Mouse (Mus musculus): Measurements from ENCODE around the gene Olfr53. TPM values are rescaled to one million over a fixed set of nuclear protein-coding genes. Genes with fewer than 3 reads are reported as not detected.

Olfr53 gene
- polyA plus RNA-seq (2014; fragmentation: Illumina TruSeq; extraction: RNeasy Lipid Tissue Mini Kit (QIAGEN cat#74804); ENCODE audit: low read depth, low replicate concordance), result not detected

DNA sequence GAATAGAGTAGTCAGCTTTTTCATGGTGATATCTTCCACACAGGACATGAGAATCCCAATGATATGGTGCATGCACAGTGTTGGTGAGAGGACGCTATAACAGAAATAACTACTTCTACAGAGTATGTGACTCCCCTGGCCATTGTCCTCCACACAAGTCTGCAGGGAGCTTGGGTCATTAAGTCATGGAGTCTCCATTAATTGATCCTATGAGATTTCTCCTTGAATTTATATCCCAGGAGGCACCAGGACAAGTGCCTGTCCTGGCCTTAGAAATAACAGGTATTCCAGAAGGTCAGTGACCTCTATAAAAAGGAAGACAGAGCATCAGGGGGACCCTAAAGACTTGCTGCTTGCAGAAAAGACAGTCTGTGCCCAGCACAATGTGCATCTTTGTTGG is at the start of gene Olfr53:
Gene Olfr53, plus strand, starts transcription at position 301 of the 400 bp plus-strand sequence.

DNA sequence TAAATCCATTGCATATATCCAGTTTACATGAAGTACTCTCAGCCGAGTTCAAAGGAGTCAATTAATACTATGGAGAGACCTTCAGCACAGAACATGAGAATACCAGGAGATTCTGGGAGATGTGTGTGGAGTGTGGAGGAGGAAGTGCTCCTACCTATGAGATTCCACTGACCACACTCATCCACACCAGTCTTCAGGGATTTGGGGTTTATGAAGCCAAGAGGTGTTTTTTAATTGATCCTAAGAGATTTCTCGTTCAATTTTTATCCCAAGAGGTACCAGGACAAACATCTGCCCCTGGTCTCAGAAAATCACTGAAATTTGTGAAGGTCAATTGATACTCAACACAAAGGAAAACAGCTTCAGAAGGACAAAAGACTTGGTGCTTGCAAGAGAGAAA is 45.3 kb upstream of the Olfr53 start, which contains the start of gene Olfr46:
Gene Olfr46, plus strand, starts transcription at position 301 of the 400 bp plus-strand sequence.

DNA sequence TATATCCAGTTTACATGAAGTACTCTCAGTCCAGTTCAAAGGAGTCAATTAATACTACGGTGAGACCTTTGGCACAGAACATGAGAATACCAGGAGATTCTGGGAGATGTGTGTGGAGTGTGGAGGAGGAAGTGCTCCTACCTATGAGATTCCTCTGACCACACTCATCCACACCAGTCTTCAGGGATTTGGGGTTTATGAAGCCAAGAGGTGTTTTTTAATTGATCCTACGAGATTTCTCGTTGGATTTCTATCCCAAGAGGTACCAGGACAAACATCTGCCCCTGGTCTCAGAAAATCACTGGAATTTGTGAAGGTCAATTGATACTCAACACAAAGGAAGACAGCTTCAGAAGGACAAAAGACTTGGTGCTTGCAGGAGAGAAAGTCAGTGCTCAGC is 17.6 kb upstream of the Olfr53 start, which contains the start of gene Olfr61:
Gene Olfr61, plus strand, starts transcription at position 301 of the 400 bp plus-strand sequence.

DNA sequence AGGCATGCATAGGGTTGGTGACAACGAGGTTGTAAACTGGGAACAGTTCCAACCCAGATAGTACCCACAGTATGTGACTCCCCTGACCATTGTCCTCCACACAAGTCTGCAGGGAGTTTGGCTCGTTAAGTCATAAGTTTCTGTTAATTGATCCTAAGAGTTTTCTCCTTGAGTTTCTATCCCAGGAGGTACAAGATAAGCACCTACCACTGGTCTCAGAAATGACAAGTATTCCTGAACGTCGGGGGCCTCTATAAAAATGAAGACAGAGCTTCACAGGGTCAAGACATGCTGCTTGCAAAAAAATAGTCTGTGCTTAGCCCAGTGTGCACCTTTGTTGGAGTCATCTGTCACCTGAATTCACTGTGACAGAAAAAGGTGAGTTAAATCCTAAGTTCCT is 13.4 kb downstream of the Olfr53 start, which contains the start of gene Olfr539:
Gene Olfr539, plus strand, starts transcription at position 301 of the 400 bp plus-strand sequence.

GRCm38 (mm10) chr7:140681651-140682050 is 35.4 kb downstream of the Olfr53 start, which contains the start of gene Olfr45:
Gene Olfr45, plus strand, starts transcription at chr7:140681951.

DNA sequence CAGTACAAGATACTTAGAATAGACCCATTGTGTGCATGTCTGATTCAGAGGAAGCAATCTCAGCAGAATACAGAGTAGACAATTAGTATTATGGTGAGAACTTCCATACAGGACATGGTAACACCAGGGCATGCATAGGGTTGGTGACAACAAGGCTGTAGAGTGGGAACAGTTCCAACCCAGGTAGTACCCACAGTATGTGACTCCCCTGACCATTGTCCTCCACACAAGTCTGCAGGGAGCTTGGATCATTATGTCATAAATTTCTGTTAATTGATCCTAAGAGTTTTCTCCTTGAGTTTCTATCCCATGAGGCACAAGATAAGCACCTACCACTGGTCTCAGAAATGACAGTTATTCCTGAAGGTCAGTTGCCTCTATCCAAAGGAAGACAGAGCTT is 50.7 kb downstream of the Olfr53 start, which contains the start of gene Olfr541:
Gene Olfr541, plus strand, starts transcription at position 301 of the 400 bp plus-strand sequence.

Other genes starting within 250 kb of the Olfr53 start
- not detected for gene Olfr531, start 243.5 kb upstream of the Olfr53 start, polyA plus RNA-seq (2014; fragmentation: Illumina TruSeq; extraction: RNeasy Lipid Tissue Mini Kit (QIAGEN cat#74804); ENCODE audit: low read depth, low replicate concordance)
- gene Olfr532, start 224.8 kb upstream of the Olfr53 start, polyA plus RNA-seq (2014; fragmentation: Illumina TruSeq; extraction: RNeasy Lipid Tissue Mini Kit (QIAGEN cat#74804); ENCODE audit: low read depth, low replicate concordance), result not detected
- gene Olfr533, start 183.1 kb upstream of the Olfr53 start, polyA plus RNA-seq (2014; fragmentation: Illumina TruSeq; extraction: RNeasy Lipid Tissue Mini Kit (QIAGEN cat#74804); ENCODE audit: low read depth, low replicate concordance), result not detected
- gene Olfr535, start 162.2 kb upstream of the Olfr53 start, polyA plus RNA-seq (2014; fragmentation: Illumina TruSeq; extraction: RNeasy Lipid Tissue Mini Kit (QIAGEN cat#74804); ENCODE audit: low read depth, low replicate concordance), result not detected
- not detected for gene Olfr536, start 139.1 kb upstream of the Olfr53 start, polyA plus RNA-seq (2014; fragmentation: Illumina TruSeq; extraction: RNeasy Lipid Tissue Mini Kit (QIAGEN cat#74804); ENCODE audit: low read depth, low replicate concordance)
- not detected for gene Olfr538, start 78.6 kb upstream of the Olfr53 start, polyA plus RNA-seq (2014; fragmentation: Illumina TruSeq; extraction: RNeasy Lipid Tissue Mini Kit (QIAGEN cat#74804); ENCODE audit: low read depth, low replicate concordance)
- not detected for gene Olfr46, start 45.2 kb upstream of the Olfr53 start, polyA plus RNA-seq (2014; fragmentation: Illumina TruSeq; extraction: RNeasy Lipid Tissue Mini Kit (QIAGEN cat#74804); ENCODE audit: low read depth, low replicate concordance)
- gene Olfr61, start 17.5 kb upstream of the Olfr53 start, polyA plus RNA-seq (2014; fragmentation: Illumina TruSeq; extraction: RNeasy Lipid Tissue Mini Kit (QIAGEN cat#74804); ENCODE audit: low read depth, low replicate concordance), result not detected
- gene Olfr539, start 13.5 kb downstream of the Olfr53 start, polyA plus RNA-seq (2014; fragmentation: Illumina TruSeq; extraction: RNeasy Lipid Tissue Mini Kit (QIAGEN cat#74804); ENCODE audit: low read depth, low replicate concordance), result not detected
- gene Olfr45, start 35.5 kb downstream of the Olfr53 start, polyA plus RNA-seq (2014; fragmentation: Illumina TruSeq; extraction: RNeasy Lipid Tissue Mini Kit (QIAGEN cat#74804); ENCODE audit: low read depth, low replicate concordance), result not detected
- gene Olfr541, start 50.8 kb downstream of the Olfr53 start, polyA plus RNA-seq (2014; fragmentation: Illumina TruSeq; extraction: RNeasy Lipid Tissue Mini Kit (QIAGEN cat#74804); ENCODE audit: low read depth, low replicate concordance), result not detected
- gene Cyp2e1, start 117.3 kb downstream of the Olfr53 start, polyA plus RNA-seq (2014; fragmentation: Illumina TruSeq; extraction: RNeasy Lipid Tissue Mini Kit (QIAGEN cat#74804); ENCODE audit: low read depth, low replicate concordance), result 9,740 TPM
- gene Syce1, start 141.4 kb downstream of the Olfr53 start, polyA plus RNA-seq (2014; fragmentation: Illumina TruSeq; extraction: RNeasy Lipid Tissue Mini Kit (QIAGEN cat#74804); ENCODE audit: low read depth, low replicate concordance), result not detected
- gene Zfp941, start 175.7 kb downstream of the Olfr53 start, polyA plus RNA-seq (2014; fragmentation: Illumina TruSeq; extraction: RNeasy Lipid Tissue Mini Kit (QIAGEN cat#74804); ENCODE audit: low read depth, low replicate concordance), result 0.66 TPM
- gene Urah, start 188.6 kb downstream of the Olfr53 start, polyA plus RNA-seq (2014; fragmentation: Illumina TruSeq; extraction: RNeasy Lipid Tissue Mini Kit (QIAGEN cat#74804); ENCODE audit: low read depth, low replicate concordance), result 287 TPM
- gene Scgb1c1, start 199.1 kb downstream of the Olfr53 start, polyA plus RNA-seq (2014; fragmentation: Illumina TruSeq; extraction: RNeasy Lipid Tissue Mini Kit (QIAGEN cat#74804); ENCODE audit: low read depth, low replicate concordance), result not detected
- gene Odf3, start 201.4 kb downstream of the Olfr53 start, polyA plus RNA-seq (2014; fragmentation: Illumina TruSeq; extraction: RNeasy Lipid Tissue Mini Kit (QIAGEN cat#74804); ENCODE audit: low read depth, low replicate concordance), result not detected
- not detected for gene Gm45785, start 209.9 kb downstream of the Olfr53 start, polyA plus RNA-seq (2014; fragmentation: Illumina TruSeq; extraction: RNeasy Lipid Tissue Mini Kit (QIAGEN cat#74804); ENCODE audit: low read depth, low replicate concordance)
- gene Ric8a, start 210.5 kb downstream of the Olfr53 start, polyA plus RNA-seq (2014; fragmentation: Illumina TruSeq; extraction: RNeasy Lipid Tissue Mini Kit (QIAGEN cat#74804); ENCODE audit: low read depth, low replicate concordance), result 4.3 TPM
- gene Bet1l, start 211.1 kb downstream of the Olfr53 start, polyA plus RNA-seq (2014; fragmentation: Illumina TruSeq; extraction: RNeasy Lipid Tissue Mini Kit (QIAGEN cat#74804); ENCODE audit: low read depth, low replicate concordance), result 1.4 TPM
- 89.2 TPM for gene Psmd13, start 235.5 kb downstream of the Olfr53 start, polyA plus RNA-seq (2014; fragmentation: Illumina TruSeq; extraction: RNeasy Lipid Tissue Mini Kit (QIAGEN cat#74804); ENCODE audit: low read depth, low replicate concordance)
- 15.2 TPM for gene Sirt3, start 235.9 kb downstream of the Olfr53 start, polyA plus RNA-seq (2014; fragmentation: Illumina TruSeq; extraction: RNeasy Lipid Tissue Mini Kit (QIAGEN cat#74804); ENCODE audit: low read depth, low replicate concordance)